Comparison of ENCODE assay signal across 8 mouse cellular contexts in the genomic region with DNA sequence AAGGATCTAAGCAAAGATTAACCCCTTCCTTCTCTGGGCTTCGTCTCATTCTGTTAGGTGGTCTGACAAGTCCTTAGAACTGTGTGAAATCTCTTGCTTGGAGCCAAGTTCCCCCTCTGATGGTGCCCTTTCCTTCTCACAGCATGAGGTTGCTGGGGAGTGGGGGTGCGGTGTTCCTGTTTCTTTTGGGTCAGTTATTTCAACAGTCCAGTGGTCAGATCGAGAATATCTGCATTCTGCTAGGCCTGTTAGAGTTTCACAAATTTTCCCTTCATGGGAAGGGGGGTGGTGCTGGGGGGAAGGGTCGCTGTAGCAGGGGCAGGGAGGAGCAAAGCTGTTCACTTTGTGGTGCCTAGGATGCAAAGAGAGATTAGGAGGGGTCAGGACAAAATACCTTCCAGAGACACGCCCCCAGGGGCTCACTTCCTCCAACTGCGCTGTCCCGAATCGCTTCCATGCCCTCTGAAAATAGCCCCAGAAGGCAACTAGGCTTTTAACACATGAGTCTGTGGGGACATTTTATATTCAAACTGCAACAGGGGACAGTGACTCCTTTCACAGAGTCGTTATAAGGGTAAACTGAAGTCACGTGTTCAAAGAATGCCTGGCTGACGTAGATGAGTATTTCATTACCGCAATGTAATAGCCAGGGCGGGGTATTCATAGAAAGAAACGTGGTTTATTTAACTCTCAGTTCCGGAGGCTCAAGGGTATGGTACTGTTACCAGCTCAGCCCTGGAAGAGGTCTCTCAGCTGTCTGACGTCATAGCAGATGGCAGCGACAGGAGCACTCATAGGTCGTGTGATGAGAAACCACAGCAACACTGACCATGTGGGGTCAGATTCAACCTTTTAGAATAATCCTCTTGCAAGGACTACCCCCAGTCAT.
A peak's percentile ranks its signal among the peaks of the same experiment; 100 is the strongest.
DNase-seq lines count a peak whose midpoint lies in the region; ATAC-seq and TF ChIP-seq lines count a peak whose summit lies in the region.

No protein-coding gene starts in this region.

- H3K9me3 ChIP-seq in lung, embryonic 16.5 days (ENCODE audit: control insufficient read depth, low read length) = no peaks in the 10 kb centered on the region
- H3K9me3 ChIP-seq in stomach, embryonic 15.5 days = no peaks in the 10 kb centered on the region

- WGBS in lung, adult 2 months = 38% methylated on average over 18 of the region's 18 CpGs
- 20% methylated on average over 18 of the region's 18 CpGs for WGBS in lung, embryonic 16.5 days
- 29% methylated on average over 18 of the region's 18 CpGs for WGBS in stomach, embryonic 15.5 days

- DNase-seq in lung, adult 2 months = peak; percentile 2
- no peak for DNase-seq in lung, postnatal 25 days (ENCODE audit: low spot score)
- no peak for DNase-seq in cerebellum, postnatal 4 days (ENCODE audit: low spot score in 2 of 2)
- DNase-seq in left cerebral cortex, postnatal 25 days (ENCODE audit: low spot score in 2 of 2) = no peak
- no peak for DNase-seq in thymus, postnatal 4 days

- peak; percentile 91 for ATAC-seq in granulocyte monocyte progenitor cell, adult 5-6 weeks (replicated peaks; ENCODE audit: poor library complexity, severe bottlenecking)
- ATAC-seq in lung, embryonic 16.5 days (ENCODE audit: low read depth) = no peak
- ATAC-seq in stomach, embryonic 15.5 days (ENCODE audit: insufficient read depth, low FRiP score, low read depth) = no peak

- no peaks in the 10 kb centered on the region; the same call in 1 of the 2 replicates for H3K27me3 ChIP-seq in lung, embryonic 16.5 days (ENCODE audit: control insufficient read depth, insufficient read depth, low read depth, low read length)
- no peaks in the 10 kb centered on the region for H3K27me3 ChIP-seq in stomach, embryonic 15.5 days (replicated peaks)

- peak overlapping the region; percentile 9 for H3K4me3 ChIP-seq in lung, adult 2 months (replicated peaks; ENCODE audit: extremely low read depth, low read depth, low read length)
- peak overlapping the region; percentile 25; the same call in 1 of the 2 replicates for H3K4me3 ChIP-seq in lung, embryonic 16.5 days (ENCODE audit: low read length)
- no peak overlapping the region; the same call in 1 of the 2 replicates for H3K4me3 ChIP-seq in stomach, embryonic 15.5 days (replicated peaks)

- H3K9ac ChIP-seq in lung, embryonic 16.5 days (ENCODE audit: low read length) = 0 out of 2 replicates have a peak overlapping the region, but pooled peaks have one; percentile 28
- H3K9ac ChIP-seq in stomach, embryonic 15.5 days = no peak overlapping the region

- H3K4me2 ChIP-seq in lung, embryonic 16.5 days (ENCODE audit: low read depth, low read length) = peak overlapping the region; percentile 52
- H3K4me2 ChIP-seq in stomach, embryonic 15.5 days = peak overlapping the region; percentile 41

- no peaks in the 10 kb centered on the region; the same call in 1 of the 2 replicates for H3K4me1 ChIP-seq in lung, adult 2 months (ENCODE audit: control insufficient read depth, insufficient read depth, low read length)
- no peaks in the 10 kb centered on the region for H3K4me1 ChIP-seq in lung, embryonic 16.5 days (replicated peaks; ENCODE audit: control insufficient read depth, insufficient read depth, low read length)
- no peaks in the 10 kb centered on the region for H3K4me1 ChIP-seq in stomach, embryonic 15.5 days

- TF ChIP-seq POLR2A in lung, adult 2 months (IDR thresholded peaks at IDR 0.05; ENCODE audit: borderline replicate concordance, extremely low read depth, low read depth, low read length) = no peak

- no peak overlapping the region for H3K27ac ChIP-seq in lung, embryonic 16.5 days (ENCODE audit: low read length)
- H3K27ac ChIP-seq in stomach, embryonic 15.5 days = no peak overlapping the region

- no peaks in the 10 kb centered on the region for H3K36me3 ChIP-seq in lung, embryonic 16.5 days (ENCODE audit: control insufficient read depth, insufficient read depth, low read length)
- H3K36me3 ChIP-seq in stomach, embryonic 15.5 days = no peaks in the 10 kb centered on the region

- no peak for TF ChIP-seq CTCF in lung, adult 2 months (IDR thresholded peaks at IDR 0.05; ENCODE audit: insufficient read depth, low read length)

- intact Hi-C loops in left cerebral cortex, postnatal 25 days (cut with DNase I) = no loop called here
